27 mouse cellular contexts compared by ENCODE assay signal in the genomic region with DNA sequence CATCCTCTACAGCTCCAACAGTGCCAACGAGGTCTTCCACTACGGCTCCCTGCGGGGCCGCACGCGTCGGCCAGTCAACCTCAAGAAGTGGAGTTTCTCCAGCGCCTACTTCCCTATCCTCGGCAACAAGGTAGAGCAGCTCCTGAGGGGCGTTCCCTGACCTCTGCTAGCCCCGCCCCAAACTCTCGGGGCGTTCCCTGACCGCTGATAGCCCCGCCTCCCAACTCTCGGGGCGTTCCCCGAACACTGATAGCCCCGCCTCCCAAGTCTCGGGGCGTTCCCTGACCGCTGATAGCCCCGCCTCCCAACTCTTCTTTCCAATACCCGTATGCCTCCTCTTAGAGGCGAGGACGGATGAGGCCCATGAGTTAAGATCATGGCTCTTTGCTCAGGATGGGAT. TPM values are rescaled to one million over a fixed set of nuclear protein-coding genes. Genes with fewer than 3 reads are reported as not detected.
DNase-seq lines count a peak whose midpoint lies in the region; ATAC-seq and TF ChIP-seq lines count a peak whose summit lies in the region.
"Had no signal": no experiment of that assay in that cellular context is flagged by ENCODE, and none has a peak within 500 bp of the region (broad histone marks: within the 10 kb centered on the region; RNA-seq: fewer than 3 reads in every experiment).

No protein-coding gene starts in this region.

- peaks cover 7% of the 10 kb centered on the region; the same call in 1 of the 2 replicates for H3K27me3 ChIP-seq in intestine, postnatal 0 days (replicated peaks; ENCODE audit: control insufficient read depth, insufficient read depth, low read length)
- H3K27me3 ChIP-seq in intestine, embryonic 15.5 days (replicated peaks), result no peaks in the 10 kb centered on the region
- H3K27me3 ChIP-seq in liver, postnatal 0 days (ENCODE audit: insufficient read depth, low read length), result no peaks in the 10 kb centered on the region
- H3K27me3 ChIP-seq: CH12.LX; kidney, embryonic 15.5 days; limb, embryonic 13.5 days had no signal

- peaks cover 6% of the 10 kb centered on the region; the same call in 1 of the 2 replicates for H3K4me1 ChIP-seq in intestine, postnatal 0 days (replicated peaks; ENCODE audit: control insufficient read depth, insufficient read depth, low read length)
- peaks cover 32% of the 10 kb centered on the region for H3K4me1 ChIP-seq in intestine, embryonic 15.5 days (replicated peaks)
- H3K4me1 ChIP-seq in liver, postnatal 0 days (ENCODE audit: insufficient read depth), result peaks cover 38% of the 10 kb centered on the region

- TF ChIP-seq CTCF in intestine, postnatal 0 days (IDR thresholded peaks at IDR 0.05; ENCODE audit: low read depth), result no peak
- TF ChIP-seq CTCF in liver, postnatal 0 days (IDR thresholded peaks at IDR 0.05; ENCODE audit: low read depth), result no peak

- H3K27ac ChIP-seq in intestine, postnatal 0 days (ENCODE audit: low read depth, low read length), result no peak overlapping the region
- no peak overlapping the region for H3K27ac ChIP-seq in intestine, embryonic 15.5 days
- H3K27ac ChIP-seq in liver, postnatal 0 days (ENCODE audit: low read depth), result no peak overlapping the region
- H3K27ac ChIP-seq: heart, adult 2 months; hindbrain, embryonic 10.5 days; kidney, embryonic 15.5 days; limb, embryonic 13.5 days had no signal

- no peaks in the 10 kb centered on the region for H3K36me3 ChIP-seq in intestine, postnatal 0 days (ENCODE audit: control insufficient read depth, insufficient read depth)
- H3K36me3 ChIP-seq in intestine, embryonic 15.5 days, result peaks cover 4% of the 10 kb centered on the region
- peaks cover 15% of the 10 kb centered on the region for H3K36me3 ChIP-seq in liver, postnatal 0 days (replicated peaks; ENCODE audit: insufficient read depth, low read length)

- H3K9ac ChIP-seq in intestine, postnatal 0 days (ENCODE audit: low read depth, low read length), result no peak overlapping the region
- H3K9ac ChIP-seq in intestine, embryonic 15.5 days, result no peak overlapping the region
- H3K9ac ChIP-seq in liver, postnatal 0 days (replicated peaks), result no peak overlapping the region
- H3K9ac ChIP-seq: forebrain, postnatal 0 days; kidney, embryonic 15.5 days; limb, embryonic 13.5 days had no signal

- no peak overlapping the region for H3K4me2 ChIP-seq in intestine, postnatal 0 days (replicated peaks; ENCODE audit: low read depth)
- H3K4me2 ChIP-seq in intestine, embryonic 15.5 days (replicated peaks), result no peak overlapping the region
- no peak overlapping the region for H3K4me2 ChIP-seq in liver, postnatal 0 days (ENCODE audit: low read depth, low read length)
- H3K4me2 ChIP-seq: kidney, embryonic 15.5 days; limb, embryonic 13.5 days had no signal

- no peaks in the 10 kb centered on the region for H3K9me3 ChIP-seq in intestine, postnatal 0 days (ENCODE audit: control insufficient read depth)
- no peaks in the 10 kb centered on the region for H3K9me3 ChIP-seq in intestine, embryonic 15.5 days
- no peaks in the 10 kb centered on the region for H3K9me3 ChIP-seq in liver, postnatal 0 days (ENCODE audit: low read length)

- TF ChIP-seq EP300 in liver, postnatal 0 days (IDR thresholded peaks at IDR 0.05; ENCODE audit: low read depth), result no peak

- ATAC-seq in intestine, postnatal 0 days, result peak; percentile 31; the same call in 1 of the 2 replicates
- ATAC-seq in intestine, embryonic 15.5 days, result no peak
- no peak for ATAC-seq in liver, postnatal 0 days
- ATAC-seq: forebrain, postnatal 0 days; hindbrain, embryonic 16.5 days; intestine, embryonic 16.5 days had no signal

- DNase-seq in WW6 (ENCODE audit: low read depth, low spot score), result peak; percentile 80
- peak; percentile 56 for DNase-seq in liver, postnatal 0 days
- DNase-seq in right cerebral cortex, postnatal 25 days, result no peak
- no peak for DNase-seq in urinary bladder, adult 2 months (ENCODE audit: low spot score)
- DNase-seq in layer of hippocampus, adult 11-12 months (ENCODE audit: low spot score), result no peak
- DNase-seq: adrenal gland, adult 8-10 months; cerebellum, adult 11-12 months; cerebellum, postnatal 10 days; forebrain, postnatal 0 days; gastrocnemius, postnatal 36 days; heart, adult 2 months; kidney, postnatal 36 days; lung, postnatal 14 days; midbrain, embryonic 14.5 days; right cerebral cortex, postnatal 14 days; spleen, adult 18-20 months had no signal

- 66% methylated on average over 26 of the region's 26 CpGs for WGBS in intestine, postnatal 0 days
- 74% methylated on average over 26 of the region's 26 CpGs for WGBS in intestine, embryonic 15.5 days
- 80% methylated on average over 26 of the region's 26 CpGs for WGBS in liver, postnatal 0 days (ENCODE audit: insufficient replicate concordance)

- H3K4me3 ChIP-seq in intestine, postnatal 0 days (ENCODE audit: low read depth, low read length), result no peak overlapping the region
- no peak overlapping the region for H3K4me3 ChIP-seq in intestine, embryonic 15.5 days (replicated peaks)
- H3K4me3 ChIP-seq in liver, postnatal 0 days (ENCODE audit: low read depth, low read length), result no peak overlapping the region
- H3K4me3 ChIP-seq: heart, adult 2 months; hindbrain, embryonic 10.5 days; kidney, embryonic 15.5 days; limb, embryonic 13.5 days had no signal

RNA-seq across cellular contexts. Expression of a gene that starts 9.3 kb away (rescaled TPM):
- polyA plus RNA-seq in intestine, postnatal 0 days (2015; fragmentation: Nextera tagmentation; extraction: Ambion mirVana), result 10.5 and 12.1 TPM in 2 replicates
- 19.2 and 19.6 TPM in 2 replicates for polyA plus RNA-seq in intestine, embryonic 15.5 days (2015; fragmentation: Nextera tagmentation; extraction: Ambion mirVana)
- 1.3 and 5.9 TPM in 2 replicates for polyA plus RNA-seq in liver, postnatal 0 days (2015; fragmentation: Nextera tagmentation; extraction: Ambion mirVana)
- 43.8 and 59.1 TPM in 2 replicates for polyA plus RNA-seq in urinary bladder, adult 2 months (2012; rRNA removed)

RNA-seq across cellular contexts. Expression of a gene that starts 12.8 kb away (rescaled TPM):
- polyA plus RNA-seq in intestine, postnatal 0 days (2015; fragmentation: Nextera tagmentation; extraction: Ambion mirVana), result 8.3 and 9.1 TPM in 2 replicates
- 14.0 and 15.7 TPM in 2 replicates for polyA plus RNA-seq in intestine, embryonic 15.5 days (2015; fragmentation: Nextera tagmentation; extraction: Ambion mirVana)
- polyA plus RNA-seq in liver, postnatal 0 days (2015; fragmentation: Nextera tagmentation; extraction: Ambion mirVana), result 14.0 and 15.9 TPM in 2 replicates
- 20.8 and 33.1 TPM in 2 replicates for polyA plus RNA-seq in urinary bladder, adult 2 months (2012; rRNA removed)

RNA-seq across cellular contexts. Expression of a gene that starts 25.4 kb away (rescaled TPM):
- 5.7 and 6.6 TPM in 2 replicates for polyA plus RNA-seq in intestine, postnatal 0 days (2015; fragmentation: Nextera tagmentation; extraction: Ambion mirVana)
- 16.4 and 18.8 TPM in 2 replicates for polyA plus RNA-seq in intestine, embryonic 15.5 days (2015; fragmentation: Nextera tagmentation; extraction: Ambion mirVana)
- polyA plus RNA-seq in liver, postnatal 0 days (2015; fragmentation: Nextera tagmentation; extraction: Ambion mirVana), result 4.3 and 5.8 TPM in 2 replicates
- polyA plus RNA-seq in urinary bladder, adult 2 months (2012; rRNA removed), result 13.3 and 16.1 TPM in 2 replicates

RNA-seq across cellular contexts. Expression of a gene that starts 34.1 kb away (rescaled TPM):
- polyA plus RNA-seq in intestine, postnatal 0 days (2015; fragmentation: Nextera tagmentation; extraction: Ambion mirVana), result 32.2 and 34.1 TPM in 2 replicates
- 62.6 and 63.2 TPM in 2 replicates for polyA plus RNA-seq in intestine, embryonic 15.5 days (2015; fragmentation: Nextera tagmentation; extraction: Ambion mirVana)
- polyA plus RNA-seq in liver, postnatal 0 days (2015; fragmentation: Nextera tagmentation; extraction: Ambion mirVana), result 29.9 and 30.2 TPM in 2 replicates
- polyA plus RNA-seq in urinary bladder, adult 2 months (2012; rRNA removed), result 59.8 and 73.9 TPM in 2 replicates

RNA-seq across cellular contexts. Expression of a gene that starts 36.8 kb away (rescaled TPM):
- polyA plus RNA-seq in intestine, postnatal 0 days (2015; fragmentation: Nextera tagmentation; extraction: Ambion mirVana), result 0.14 TPM in 1 of 2 replicates, not detected in the other
- not detected in 2 replicates for polyA plus RNA-seq in intestine, embryonic 15.5 days (2015; fragmentation: Nextera tagmentation; extraction: Ambion mirVana)
- not detected in 2 replicates for polyA plus RNA-seq in liver, postnatal 0 days (2015; fragmentation: Nextera tagmentation; extraction: Ambion mirVana)
- 0.07 TPM in 1 of 2 replicates, not detected in the other for polyA plus RNA-seq in urinary bladder, adult 2 months (2012; rRNA removed)
- polyA plus RNA-seq: heart, adult 2 months; heart, embryonic 16.5 days; intestine, embryonic 16.5 days; stomach, embryonic 14.5 days; thymus, postnatal 0 days had no signal

Comparison
In these comparisons a context has a peak if more than half of its experiments do, and no peak if none do; other contexts are left out.
1. DNase-seq: peak in WW6 (single experiment) and liver, postnatal 0 days (single experiment); none in right cerebral cortex, postnatal 25 days (single experiment), urinary bladder, adult 2 months (single experiment) and layer of hippocampus, adult 11-12 months (single experiment).